Mouse (Mus musculus) kidney, adult 11 months (tissue): ENCODE results near the gene Tmem80.

ENCODE experiments used
- DNase-seq: peaks from one replicate; pipeline ENCODE4 v3.0.0; 2022

Tmem80 gene

GRCm38 (mm10) chr7:141363106-141363751 is 35.7 kb downstream of the Tmem80 start:
- DNase-seq: peak; percentile 56

GRCm38 (mm10) chr7:141363752-141364125 is 36.2 kb downstream of the Tmem80 start:
- no peak for DNase-seq

GRCm38 (mm10) chr7:141364349-141365048 is 37.0 kb downstream of the Tmem80 start:
- no peak for DNase-seq

GRCm38 (mm10) chr7:141365049-141365445 is 37.5 kb downstream of the Tmem80 start:
- no peak for DNase-seq

GRCm38 (mm10) chr7:141367358-141367757 is 39.8 kb downstream of the Tmem80 start:
- DNase-seq: no peak

- no peak for DNase-seq
These were observed 42.4 kb downstream of the Tmem80 start for GRCm38 (mm10) chr7:141369918-141370317.

- no peak for DNase-seq
These were observed 44.5 kb downstream of the Tmem80 start for GRCm38 (mm10) chr7:141371942-141372595.

GRCm38 (mm10) chr7:141373611-141374010 is 46.1 kb downstream of the Tmem80 start:
- DNase-seq: no peak

- no peak for DNase-seq
These were observed 46.9 kb downstream of the Tmem80 start for GRCm38 (mm10) chr7:141374399-141374798.

- DNase-seq: no peak
These were observed 52.0 kb downstream of the Tmem80 start for GRCm38 (mm10) chr7:141379584-141379983.

- DNase-seq: no peak
These were observed 53.7 kb downstream of the Tmem80 start for GRCm38 (mm10) chr7:141381068-141381835.
